Mouse (Mus musculus): ENCODE measurements at regions not wholly inside any gene's neighbourhood (a gene's known extent, or its start where the extent isn't known, plus 50 kb on each side); places are given as distances from the start of the nearest gene placed in this dataset.

- Histone ChIP-seq H3K4me2 (replicated peaks) (no peak overlapping the region), H3K4me1 (no peaks in the 10 kb centered on the region), H3K36me3 (no peaks in the 10 kb centered on the region), H3K27ac (no peak overlapping the region), H3K27me3 (no peaks in the 10 kb centered on the region), H3K9me3 (no peaks in the 10 kb centered on the region), H3K4me3 (no peak overlapping the region), H3K9ac (no peak overlapping the region)
- ATAC-seq (ENCODE audit: insufficient number of reproducible peaks, insufficient read depth, low FRiP score, low TSS enrichment): no peak
- 92% methylated on average over 3 of the region's 3 CpGs for WGBS
Measured at GRCm38 (mm10) chr2:78987388-78987787, 119.5 kb downstream of the Ube2e3 start.

DNA sequence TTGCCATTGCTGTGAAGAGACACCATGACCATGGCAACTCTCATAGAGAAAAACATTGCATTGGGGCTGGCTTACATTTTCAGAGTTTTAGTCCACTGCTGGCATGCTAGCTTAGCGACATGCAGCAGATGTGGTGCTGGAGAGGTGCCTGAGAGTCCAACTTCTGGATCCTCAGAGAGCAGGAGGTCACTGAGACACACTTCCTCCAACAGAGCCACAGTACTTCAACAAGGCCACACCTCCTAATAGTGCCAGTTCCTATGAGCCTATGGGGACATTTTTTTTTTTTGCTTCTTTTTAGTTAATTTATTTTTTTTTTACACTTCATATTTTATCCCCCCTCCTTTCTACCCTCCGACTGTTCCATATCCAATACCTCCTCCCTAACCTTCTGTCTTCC lies 120.3 kb downstream of the Ube2e3 start:
- Histone ChIP-seq H3K4me1 (no peaks in the 10 kb centered on the region), H3K27me3 (no peaks in the 10 kb centered on the region), H3K4me3 (no peak overlapping the region), H3K4me2 (replicated peaks) (no peak overlapping the region), H3K36me3 (no peaks in the 10 kb centered on the region), H3K9ac (no peak overlapping the region), H3K27ac (no peak overlapping the region), H3K9me3 (no peaks in the 10 kb centered on the region)
- 78% methylated on average over 2 of the region's 2 CpGs for WGBS
- ATAC-seq (ENCODE audit: insufficient number of reproducible peaks, insufficient read depth, low FRiP score, low TSS enrichment): no peak

DNA sequence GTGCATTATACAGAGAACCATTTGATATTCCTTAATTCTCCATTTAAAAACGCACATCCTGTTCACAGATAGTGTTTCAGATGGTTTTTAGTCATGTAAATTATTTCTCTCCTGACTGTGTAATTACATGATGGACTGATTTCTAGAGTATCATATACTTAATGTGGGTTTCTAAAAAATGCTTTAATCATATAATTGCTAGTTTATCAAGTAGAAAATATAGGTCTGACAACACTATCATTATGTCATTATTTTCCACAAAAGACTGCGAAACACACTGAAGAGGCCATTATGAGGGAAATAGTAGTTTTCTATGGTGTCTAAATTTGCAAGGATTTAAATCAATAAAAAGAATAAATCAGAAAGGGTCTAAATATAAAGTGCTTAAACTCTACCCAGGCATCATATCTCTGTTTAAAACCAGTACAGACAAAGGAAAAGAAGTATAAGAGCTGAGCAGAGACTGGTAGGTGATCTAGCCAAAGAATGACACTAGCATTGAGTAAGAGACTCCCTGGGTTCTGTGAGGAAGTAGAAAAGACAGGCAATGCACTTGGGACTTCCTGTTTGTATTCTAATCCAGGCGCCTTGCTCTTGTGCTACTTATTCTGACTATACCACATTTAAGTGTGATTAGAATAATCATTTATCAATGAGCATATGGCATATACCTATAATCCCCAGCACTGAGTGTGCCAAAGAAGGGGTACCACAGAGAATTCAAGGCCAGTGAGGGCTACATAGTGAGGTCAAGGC lies 127.1 kb downstream of the Ube2e3 start:
- Histone ChIP-seq H3K4me3 (no peak overlapping the region), H3K4me2 (replicated peaks) (no peak overlapping the region), H3K27ac (no peak overlapping the region), H3K9me3 (no peaks in the 10 kb centered on the region), H3K27me3 (no peaks in the 10 kb centered on the region), H3K4me1 (peaks cover 3% of the 10 kb centered on the region; the same call in 1 of the 2 replicates), H3K36me3 (no peaks in the 10 kb centered on the region), H3K9ac (no peak overlapping the region)
- no peak for ATAC-seq (ENCODE audit: insufficient number of reproducible peaks, insufficient read depth, low FRiP score, low TSS enrichment)
- 66% methylated on average over 3 of the region's 3 CpGs for WGBS

GRCm38 (mm10) chr2:78998637-78999036 lies 130.7 kb downstream of the Ube2e3 start:
- Histone ChIP-seq H3K36me3 (no peaks in the 10 kb centered on the region), H3K4me2 (replicated peaks) (no peak overlapping the region), H3K4me3 (no peak overlapping the region), H3K27me3 (no peaks in the 10 kb centered on the region), H3K27ac (no peak overlapping the region), H3K9ac (no peak overlapping the region), H3K9me3 (no peaks in the 10 kb centered on the region), H3K4me1 (peaks cover 3% of the 10 kb centered on the region; the same call in 1 of the 2 replicates)
- WGBS: 96% methylated on average over 8 of the region's 8 CpGs
- no peak for ATAC-seq (ENCODE audit: insufficient number of reproducible peaks, insufficient read depth, low FRiP score, low TSS enrichment)

DNA sequence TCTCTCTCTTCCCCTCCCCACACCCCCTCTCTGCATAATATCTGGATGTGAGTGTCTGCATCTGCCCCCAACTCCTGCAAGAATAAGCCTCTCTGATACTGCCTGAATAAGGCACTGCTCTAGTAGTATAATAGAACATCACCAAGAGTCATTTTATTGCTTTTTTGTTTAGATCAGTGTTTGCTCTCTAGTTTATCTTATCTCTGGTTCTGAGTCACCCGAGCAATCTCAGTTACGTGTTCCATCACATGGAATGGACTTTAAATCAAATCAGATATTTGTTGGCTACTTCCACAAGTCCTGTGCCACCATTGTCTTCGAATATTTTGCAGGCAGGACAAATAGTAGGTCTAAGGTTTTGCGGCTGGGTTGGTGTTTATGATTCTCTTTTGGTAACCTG lies 131.5 kb downstream of the Ube2e3 start:
- Histone ChIP-seq H3K4me2 (replicated peaks) (no peak overlapping the region), H3K4me3 (no peak overlapping the region), H3K4me1 (peaks cover 5% of the 10 kb centered on the region), H3K36me3 (no peaks in the 10 kb centered on the region), H3K27ac (no peak overlapping the region), H3K9me3 (no peaks in the 10 kb centered on the region), H3K27me3 (no peaks in the 10 kb centered on the region), H3K9ac (no peak overlapping the region)
- ATAC-seq (ENCODE audit: insufficient number of reproducible peaks, insufficient read depth, low FRiP score, low TSS enrichment): no peak
- WGBS: 89% methylated on average over 4 of the region's 4 CpGs

- Histone ChIP-seq H3K4me2 (replicated peaks) (no peak overlapping the region), H3K9me3 (no peaks in the 10 kb centered on the region), H3K27me3 (no peaks in the 10 kb centered on the region), H3K27ac (no peak overlapping the region), H3K4me1 (peaks cover 6% of the 10 kb centered on the region; the same call in 1 of the 2 replicates), H3K4me3 (no peak overlapping the region), H3K36me3 (no peaks in the 10 kb centered on the region), H3K9ac (no peak overlapping the region)
- 18% methylated on average over 1 of the region's 1 CpGs for WGBS
- ATAC-seq (ENCODE audit: insufficient number of reproducible peaks, insufficient read depth, low FRiP score, low TSS enrichment): no peak
Measured at GRCm38 (mm10) chr2:79004862-79005261, 136.9 kb downstream of the Ube2e3 start.

DNA sequence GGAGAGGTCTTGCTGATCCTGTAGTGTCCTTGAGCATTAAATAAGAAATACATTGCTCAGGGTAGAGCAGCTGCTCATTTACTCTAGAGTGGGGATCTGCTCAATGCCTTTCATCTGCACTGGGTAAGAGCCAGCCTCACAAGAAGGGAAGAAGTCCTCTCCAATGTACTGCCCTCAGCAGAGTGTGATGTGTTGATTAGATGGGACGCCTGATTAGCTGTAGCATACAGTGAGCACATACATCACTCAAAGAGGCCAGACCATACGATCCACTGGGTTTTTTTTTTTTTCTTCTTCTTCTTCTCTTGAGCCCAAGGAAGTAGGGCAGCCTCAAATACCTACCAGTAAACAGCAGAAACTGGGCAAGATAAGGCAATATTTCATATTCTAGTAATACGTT lies 140.7 kb downstream of the Ube2e3 start:
- H3K4me2 ChIP-seq (replicated peaks): no peak overlapping the region
- peaks cover 6% of the 10 kb centered on the region; the same call in 1 of the 2 replicates for H3K4me1 ChIP-seq
- ATAC-seq (ENCODE audit: insufficient number of reproducible peaks, insufficient read depth, low FRiP score, low TSS enrichment): no peak
- WGBS: 84% methylated on average over 3 of the region's 3 CpGs
- H3K9ac ChIP-seq: no peak overlapping the region
- no peaks in the 10 kb centered on the region for H3K36me3 ChIP-seq
- no peaks in the 10 kb centered on the region for H3K9me3 ChIP-seq
- H3K4me3 ChIP-seq: no peak overlapping the region
- no peaks in the 10 kb centered on the region for H3K27me3 ChIP-seq
- H3K27ac ChIP-seq: no peak overlapping the region

GRCm38 (mm10) chr2:79009791-79010190 lies 141.9 kb downstream of the Ube2e3 start:
- 41% methylated on average over 2 of the region's 2 CpGs for WGBS
- Histone ChIP-seq H3K9ac (no peak overlapping the region), H3K9me3 (no peaks in the 10 kb centered on the region), H3K4me2 (replicated peaks) (no peak overlapping the region), H3K27me3 (no peaks in the 10 kb centered on the region), H3K4me1 (peaks cover under 1% of the 10 kb centered on the region; the same call in 1 of the 2 replicates), H3K27ac (peak overlapping the region; percentile 54; the same call in 1 of the 2 replicates), H3K36me3 (no peaks in the 10 kb centered on the region), H3K4me3 (no peak overlapping the region)
- no peak for ATAC-seq (ENCODE audit: insufficient number of reproducible peaks, insufficient read depth, low FRiP score, low TSS enrichment)

GRCm38 (mm10) chr2:79010273-79010672 lies 142.3 kb downstream of the Ube2e3 start:
- Histone ChIP-seq H3K9ac (no peak overlapping the region), H3K4me3 (no peak overlapping the region), H3K4me2 (replicated peaks) (no peak overlapping the region), H3K36me3 (no peaks in the 10 kb centered on the region), H3K27me3 (no peaks in the 10 kb centered on the region), H3K9me3 (no peaks in the 10 kb centered on the region), H3K27ac (no peak overlapping the region), H3K4me1 (no peaks in the 10 kb centered on the region)
- ATAC-seq (ENCODE audit: insufficient number of reproducible peaks, insufficient read depth, low FRiP score, low TSS enrichment): no peak
- 49% methylated on average over 2 of the region's 2 CpGs for WGBS

DNA sequence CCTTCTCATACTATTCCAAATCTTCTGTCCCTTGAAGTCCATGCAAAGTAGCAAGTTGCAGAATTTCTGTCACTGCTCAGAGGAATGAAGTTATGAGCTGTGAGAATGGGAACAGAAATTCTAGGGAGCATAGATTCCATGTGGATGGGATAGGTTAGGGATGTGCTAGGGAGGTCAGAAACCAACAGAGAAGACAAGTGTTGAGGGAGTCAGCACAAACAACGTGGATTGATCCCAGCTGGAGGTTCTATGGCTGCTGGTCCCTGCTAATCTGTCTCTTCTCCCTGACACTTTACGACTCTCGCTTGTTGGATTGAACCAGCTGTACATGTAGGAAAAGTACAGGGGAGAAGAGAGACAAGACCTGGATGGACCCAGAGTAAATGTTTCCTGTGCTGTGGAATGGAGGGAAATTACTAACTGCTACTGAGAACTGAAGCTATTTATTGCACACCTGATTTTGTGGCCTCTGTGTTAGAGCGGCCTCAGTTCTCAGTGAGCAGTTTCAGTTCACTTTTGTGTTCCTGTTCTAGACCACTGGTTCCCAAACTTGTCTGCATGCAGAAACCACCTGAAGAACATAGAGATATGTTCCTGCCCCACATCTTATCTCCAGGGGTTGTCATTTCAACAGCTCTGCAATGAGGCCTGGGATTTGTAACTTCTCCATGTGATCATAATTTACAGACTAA lies 151.0 kb downstream of the Ube2e3 start:
- H3K9ac ChIP-seq: no peak overlapping the region
- no peaks in the 10 kb centered on the region for H3K27me3 ChIP-seq
- H3K4me3 ChIP-seq: no peak overlapping the region
- no peaks in the 10 kb centered on the region for H3K36me3 ChIP-seq
- 81% methylated on average over 4 of the region's 4 CpGs for WGBS
- H3K4me1 ChIP-seq: no peaks in the 10 kb centered on the region
- H3K9me3 ChIP-seq: no peaks in the 10 kb centered on the region
- H3K27ac ChIP-seq: no peak overlapping the region
- no peak for ATAC-seq (ENCODE audit: insufficient number of reproducible peaks, insufficient read depth, low FRiP score, low TSS enrichment)
- no peak overlapping the region for H3K4me2 ChIP-seq (replicated peaks)

DNA sequence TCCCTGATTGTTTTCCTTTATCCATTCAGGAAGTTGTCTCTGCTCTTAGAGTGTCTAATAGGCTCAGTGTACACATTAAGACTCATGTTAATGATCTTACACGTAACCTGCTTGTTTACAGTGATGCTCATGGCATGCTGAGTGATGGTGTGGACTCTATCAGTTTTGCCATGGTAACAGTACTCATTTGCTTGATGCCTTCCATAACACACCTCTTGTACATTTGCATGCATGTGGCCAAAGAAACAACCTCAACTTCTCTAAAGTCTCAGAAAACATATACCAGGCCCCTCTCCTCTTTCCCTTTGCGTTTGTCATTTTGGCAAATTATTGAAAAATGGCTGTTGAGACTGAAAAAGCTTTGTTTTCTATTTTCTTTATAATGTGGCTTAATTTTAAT lies 155.0 kb downstream of the Ube2e3 start:
- no peaks in the 10 kb centered on the region for H3K36me3 ChIP-seq
- no peaks in the 10 kb centered on the region for H3K4me1 ChIP-seq
- H3K4me2 ChIP-seq (replicated peaks): no peak overlapping the region
- no peak overlapping the region for H3K4me3 ChIP-seq
- no peaks in the 10 kb centered on the region for H3K27me3 ChIP-seq
- H3K9me3 ChIP-seq: no peaks in the 10 kb centered on the region
- H3K27ac ChIP-seq: no peak overlapping the region
- WGBS: 82% methylated on average over 2 of the region's 2 CpGs
- ATAC-seq (ENCODE audit: insufficient number of reproducible peaks, insufficient read depth, low FRiP score, low TSS enrichment): no peak
- no peak overlapping the region for H3K9ac ChIP-seq

DNA sequence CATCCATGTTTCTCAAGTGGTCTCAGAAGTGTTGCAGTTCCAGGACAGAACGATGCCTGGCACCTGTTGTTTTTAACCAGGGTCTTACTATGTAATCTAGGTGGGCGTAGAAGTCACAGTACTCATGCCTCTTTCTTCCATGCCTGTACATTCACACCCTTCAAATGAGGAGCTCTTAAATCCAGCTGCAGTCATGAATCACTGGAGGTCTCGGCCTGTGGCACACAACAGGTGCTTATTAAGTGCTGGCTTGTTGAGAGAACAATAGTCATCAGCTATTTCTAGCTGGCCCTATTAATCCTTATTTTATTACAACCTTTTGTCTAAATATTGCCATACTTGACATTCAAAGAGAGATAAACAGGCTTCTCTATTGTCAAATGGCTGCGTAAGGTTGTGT lies 157.8 kb downstream of the Ube2e3 start:
- no peaks in the 10 kb centered on the region for H3K27me3 ChIP-seq
- H3K27ac ChIP-seq: no peak overlapping the region
- no peak overlapping the region for H3K4me2 ChIP-seq (replicated peaks)
- H3K4me3 ChIP-seq: no peak overlapping the region
- H3K9me3 ChIP-seq: no peaks in the 10 kb centered on the region
- WGBS: 83% methylated on average over 4 of the region's 4 CpGs
- ATAC-seq (ENCODE audit: insufficient number of reproducible peaks, insufficient read depth, low FRiP score, low TSS enrichment): no peak
- no peaks in the 10 kb centered on the region for H3K36me3 ChIP-seq
- H3K9ac ChIP-seq: no peak overlapping the region
- H3K4me1 ChIP-seq: no peaks in the 10 kb centered on the region

All from embryonic facial prominence, embryonic 12.5 days (tissue).